Mouse (Mus musculus) stomach, postnatal 0 days (tissue): ENCODE data around the gene Pex19.

Experiments used
- CTCF ChIP-seq: IDR thresholded peaks from 2 replicates; pipeline ENCODE4 v1.5.1; 2016; ENCODE audit warnings: antibody characterized with exemption, low read depth, mild to moderate bottlenecking, moderate library complexity
- EP300 ChIP-seq: optimal IDR thresholded peaks from 2 replicates; pipeline ENCODE3; 2016; ENCODE audit warnings: antibody characterized with exemption

DNA sequence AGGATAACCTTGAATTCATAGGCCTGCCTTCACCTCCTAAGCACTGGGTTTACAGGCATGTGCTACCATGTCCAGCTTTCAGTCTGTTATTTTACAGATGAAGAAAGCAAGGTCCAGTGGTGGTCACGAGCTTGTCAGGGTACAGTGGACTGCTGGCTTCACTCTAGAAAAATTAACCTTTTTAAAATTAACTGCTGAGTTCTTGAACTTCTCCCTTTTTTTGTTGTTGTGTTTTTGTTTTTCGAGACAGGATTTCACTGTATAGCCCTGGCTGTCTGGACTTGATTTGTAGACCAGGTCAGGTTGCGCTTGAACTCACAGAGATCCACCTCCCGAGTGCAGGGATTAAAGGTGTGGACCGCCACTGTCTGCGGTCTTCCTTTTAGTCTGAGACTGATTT, 36.4 kb downstream of the Pex19 start:
- TF ChIP-seq CTCF (no peak), EP300 (no peak)
